Mouse (Mus musculus): Measurements from ENCODE around the gene Gm49359.
"Not testable (repeated sequence)": the region's sequence is repeated elsewhere in the genome, so short reads cannot be mapped to it uniquely, and the experiment has no call there.

The Gm49359 gene

DNA sequence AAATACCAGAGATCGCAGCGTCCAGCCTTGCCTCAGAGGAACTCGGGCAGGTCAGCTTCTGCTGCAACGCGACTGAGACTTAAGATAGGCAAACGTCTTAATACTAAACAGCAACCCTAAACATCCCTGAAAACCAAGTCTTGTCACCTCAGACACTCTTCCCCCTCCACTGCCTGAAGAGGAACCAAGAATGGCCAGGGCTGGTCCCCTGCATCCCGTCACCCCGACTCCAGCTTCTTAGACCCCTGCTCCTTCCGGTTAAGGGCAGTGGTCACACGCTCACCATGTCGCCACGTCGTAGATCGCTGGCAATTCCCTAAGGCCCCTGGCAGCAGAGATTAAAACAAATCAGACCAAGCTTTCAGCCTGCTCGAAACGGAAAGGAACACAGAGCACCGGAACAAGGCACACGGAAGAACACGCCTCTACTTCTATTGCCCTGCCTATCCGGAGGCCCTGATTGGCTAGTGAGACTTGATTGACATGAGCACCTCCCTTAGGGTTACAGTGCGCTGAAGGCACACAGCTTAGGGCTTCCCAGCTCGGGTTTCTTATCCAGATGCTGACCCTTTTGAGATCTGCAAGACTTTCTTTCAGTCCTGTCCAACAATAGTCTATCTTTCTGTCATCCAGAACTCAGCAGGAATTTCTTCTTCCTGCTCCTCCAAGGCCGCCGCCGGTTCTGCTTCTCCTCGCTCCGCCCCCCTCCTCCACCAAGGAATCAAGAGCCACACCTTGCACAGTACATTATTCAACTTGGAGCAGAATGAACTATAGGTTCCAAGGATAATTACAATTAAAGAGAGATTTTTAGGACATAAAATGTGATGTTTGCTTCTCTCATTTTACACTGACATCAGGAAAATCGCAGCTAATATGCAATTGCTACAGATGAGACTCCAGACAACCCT lies at the start of gene Gm49359:
TSS of gene Gm49359 (minus strand) at position 409 of the 911 bp plus-strand sequence.
- peak; percentile 68 to 88 for DNase-seq (ENCODE audit: low spot score in 2 of 2)

DNA sequence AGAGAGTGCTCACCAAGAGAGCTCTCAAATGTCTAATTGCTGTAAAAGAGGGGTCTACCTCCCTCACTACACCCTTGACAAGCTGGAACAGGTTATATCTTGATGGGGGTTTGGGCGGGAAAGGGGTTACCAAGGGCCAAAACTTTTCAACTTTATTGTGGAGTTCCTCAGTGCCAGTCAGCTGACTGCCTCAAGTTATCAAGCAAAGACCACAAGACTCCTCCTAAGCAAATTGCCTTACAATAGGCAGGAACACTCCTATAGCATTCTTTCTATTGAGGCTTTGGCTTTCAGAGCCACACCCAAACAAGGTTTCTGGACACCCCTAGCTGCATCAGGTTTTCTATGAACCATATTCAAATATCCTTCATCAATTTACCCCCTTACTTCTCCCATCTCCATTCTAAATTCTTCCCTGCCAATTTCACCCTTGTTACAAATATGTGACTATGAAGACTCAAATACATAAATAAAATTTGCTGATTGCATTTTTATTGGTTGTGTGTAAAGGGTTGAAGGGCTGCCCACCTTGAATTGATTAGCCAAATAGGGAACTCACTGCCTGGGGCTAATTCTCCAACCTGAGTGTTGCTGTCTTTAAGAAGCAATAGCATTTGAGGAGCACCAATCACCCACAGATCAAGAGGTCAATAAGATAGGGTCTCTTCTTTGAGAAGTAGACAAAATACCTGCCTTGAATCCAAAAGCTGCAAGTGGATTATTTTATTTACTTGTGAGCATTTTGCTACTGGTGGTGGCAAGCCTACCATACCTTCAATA lies 44.2 kb upstream of the Gm49359 start:
- not testable (repeated sequence) for DNase-seq (ENCODE audit: low spot score in 2 of 2)

DNA sequence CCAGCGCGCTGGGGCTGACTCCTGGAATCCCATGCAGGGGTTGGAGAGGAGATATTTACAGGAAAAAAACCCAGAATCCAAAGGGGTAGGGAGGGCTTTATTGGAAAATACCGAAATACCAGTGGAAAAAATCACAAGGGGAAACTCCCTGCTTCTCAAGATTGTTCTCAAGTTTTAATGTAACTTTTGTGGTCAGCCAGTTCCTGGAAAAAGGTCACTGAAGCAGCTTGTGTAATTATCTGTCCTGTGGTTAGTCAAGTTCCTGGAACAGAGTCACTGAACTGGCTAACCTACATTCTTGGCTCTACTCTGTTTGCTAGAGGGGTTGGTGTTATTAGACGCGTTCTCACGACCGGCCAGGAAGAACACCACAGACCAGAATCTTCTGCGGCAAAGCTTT lies 6.0 kb upstream of the Gm49359 start:
- DNase-seq (ENCODE audit: low spot score in 2 of 2) = not testable (repeated sequence)

DNA sequence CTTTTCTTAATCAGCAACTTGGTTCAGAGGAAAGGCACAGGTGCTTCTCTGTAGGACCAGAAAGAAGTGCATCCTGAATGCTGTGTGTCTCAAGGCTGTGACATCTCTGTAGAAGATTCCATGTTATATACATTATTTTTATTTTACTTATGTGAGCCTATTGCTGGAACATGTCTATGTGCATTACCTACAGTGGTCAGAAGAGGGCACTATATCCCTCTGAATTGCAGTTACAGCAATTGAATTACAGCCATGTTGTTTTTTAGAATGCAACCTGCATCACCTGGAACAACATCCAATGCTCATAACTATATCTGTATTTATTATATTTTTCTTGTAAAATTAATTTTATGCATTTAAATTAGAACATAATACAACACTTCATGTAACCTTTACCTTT lies 3.3 kb upstream of the Gm49359 start:
- peak in 1 of 2 experiments; percentile 24 for DNase-seq (ENCODE audit: low spot score in 2 of 2)

Data from spleen, postnatal 10 days (tissue).